Mouse (Mus musculus) hindbrain, embryonic 10.5 days (tissue): ENCODE results near the gene Vac14. TPM values are rescaled to one million over a fixed set of nuclear protein-coding genes. Genes with fewer than 3 reads are reported as not detected.

ENCODE experiments used
- DNase-seq: peaks from one replicate; pipeline ENCODE4 v3.0.0-alpha.2; 2017; ENCODE audit warnings: low spot score
- H3K27ac ChIP-seq: fragments of 300-500 bp; sonication (generic); 2 replicates; pipeline ENCODE4 v1.5.1; 2016; ENCODE audit warnings: mild to moderate bottlenecking, moderate library complexity
- H3K27me3 ChIP-seq: fragments of 300-500 bp; sonication (generic); 2 replicates; pipeline ENCODE4 v1.6.1; 2016; ENCODE audit warnings: mild to moderate bottlenecking; ENCODE audit not compliant: poor library complexity, insufficient read depth, severe bottlenecking
- H3K36me3 ChIP-seq: fragments of 300-500 bp; sonication (generic); 2 replicates; pipeline ENCODE4 v1.6.1; 2016; ENCODE audit warnings: mild to moderate bottlenecking, moderate library complexity
- H3K4me1 ChIP-seq: fragments of 300-500 bp; sonication (generic); replicated peaks from 2 replicates; pipeline ENCODE4 v1.6.1; 2016; ENCODE audit warnings: mild to moderate bottlenecking
- H3K4me3 ChIP-seq: fragments of 300-500 bp; sonication (generic); 2 replicates; pipeline ENCODE4 v1.5.1; 2016; ENCODE audit warnings: mild to moderate bottlenecking, moderate library complexity
- H3K9me3 ChIP-seq: fragments of 300-500 bp; sonication (generic); 2 replicates; pipeline ENCODE4 v1.6.1; 2016; ENCODE audit warnings: mild to moderate bottlenecking, moderate library complexity
- WGBS: fragments of 180-500 bp; shearing (Covaris S2); methylation state at CpG from one replicate; pipeline ENCODE4 v1.1.7; 2016; 5-methylcytosine and 5-hydroxymethylcytosine counted together
- polyA plus RNA-seq: library from polyadenylated mRNA; unstranded; fragments of >200 nt; fragmentation: Nextera tagmentation; extraction: Ambion mirVana; gene quantifications from 2 replicates; pipeline ENCODE4 v1.2.1, GENCODE M21; 2016

Vac14 gene
- polyA plus RNA-seq, 1 experiment from 2014 or later = 31.9 TPM

- Histone ChIP-seq H3K4me3 (no peak overlapping the region), H3K27ac (no peak overlapping the region), H3K9me3 (no peaks in the 10 kb centered on the region), H3K4me1 (peaks cover 13% of the 10 kb centered on the region), H3K36me3 (no peaks in the 10 kb centered on the region), H3K27me3 (peaks cover 4% of the 10 kb centered on the region; the same call in 1 of the 2 replicates)
- WGBS = 89% methylated on average over 5 of the region's 5 CpGs
- DNase-seq = no peak
These were observed 133.1 kb downstream of the Vac14 start for GRCm38 (mm10) chr8:110751490-110751889.

- H3K4me3 ChIP-seq = no peak overlapping the region
- H3K27ac ChIP-seq = no peak overlapping the region
- no peak for DNase-seq
- no peaks in the 10 kb centered on the region for H3K27me3 ChIP-seq
- no peaks in the 10 kb centered on the region for H3K36me3 ChIP-seq
- 58% methylated on average over 4 of the region's 4 CpGs for WGBS
- peaks cover 9% of the 10 kb centered on the region for H3K4me1 ChIP-seq
- H3K9me3 ChIP-seq = no peaks in the 10 kb centered on the region
These were observed 136.3 kb downstream of the Vac14 start for GRCm38 (mm10) chr8:110754713-110755112.

GRCm38 (mm10) chr8:110755511-110756170 lies 137.3 kb downstream of the Vac14 start:
- Histone ChIP-seq H3K9me3 (no peaks in the 10 kb centered on the region), H3K4me3 (no peak overlapping the region), H3K27ac (no peak overlapping the region), H3K27me3 (no peaks in the 10 kb centered on the region), H3K4me1 (peaks cover 14% of the 10 kb centered on the region), H3K36me3 (no peaks in the 10 kb centered on the region)
- WGBS = 61% methylated on average over 15 of the region's 15 CpGs
- no peak for DNase-seq

DNA sequence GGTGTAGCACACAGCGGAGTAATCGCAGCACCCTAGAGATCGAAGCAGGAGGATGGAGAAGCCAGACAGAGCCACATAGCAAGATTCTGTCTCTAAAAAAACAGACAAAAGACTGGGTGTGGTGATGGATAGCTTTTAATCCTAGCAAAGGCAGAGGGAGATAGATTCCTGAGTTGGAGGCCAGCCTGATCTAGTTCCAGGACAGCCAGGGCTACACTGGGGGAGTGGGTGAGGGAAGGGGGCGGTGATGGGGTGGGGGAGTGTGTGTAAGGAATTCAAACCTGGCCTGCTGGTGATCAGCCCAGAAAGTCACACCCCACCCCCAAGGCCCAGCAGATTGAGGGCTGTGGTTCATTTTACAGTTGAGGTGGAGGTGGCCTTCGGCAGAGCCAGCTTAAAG lies 137.8 kb downstream of the Vac14 start:
- H3K27me3 ChIP-seq = no peaks in the 10 kb centered on the region
- H3K4me1 ChIP-seq = peaks cover 14% of the 10 kb centered on the region
- no peaks in the 10 kb centered on the region for H3K9me3 ChIP-seq
- no peak for DNase-seq
- H3K4me3 ChIP-seq = no peak overlapping the region
- H3K36me3 ChIP-seq = no peaks in the 10 kb centered on the region
- no peak overlapping the region for H3K27ac ChIP-seq
- 83% methylated on average over 5 of the region's 5 CpGs for whole genome bisulfite sequencing

DNA sequence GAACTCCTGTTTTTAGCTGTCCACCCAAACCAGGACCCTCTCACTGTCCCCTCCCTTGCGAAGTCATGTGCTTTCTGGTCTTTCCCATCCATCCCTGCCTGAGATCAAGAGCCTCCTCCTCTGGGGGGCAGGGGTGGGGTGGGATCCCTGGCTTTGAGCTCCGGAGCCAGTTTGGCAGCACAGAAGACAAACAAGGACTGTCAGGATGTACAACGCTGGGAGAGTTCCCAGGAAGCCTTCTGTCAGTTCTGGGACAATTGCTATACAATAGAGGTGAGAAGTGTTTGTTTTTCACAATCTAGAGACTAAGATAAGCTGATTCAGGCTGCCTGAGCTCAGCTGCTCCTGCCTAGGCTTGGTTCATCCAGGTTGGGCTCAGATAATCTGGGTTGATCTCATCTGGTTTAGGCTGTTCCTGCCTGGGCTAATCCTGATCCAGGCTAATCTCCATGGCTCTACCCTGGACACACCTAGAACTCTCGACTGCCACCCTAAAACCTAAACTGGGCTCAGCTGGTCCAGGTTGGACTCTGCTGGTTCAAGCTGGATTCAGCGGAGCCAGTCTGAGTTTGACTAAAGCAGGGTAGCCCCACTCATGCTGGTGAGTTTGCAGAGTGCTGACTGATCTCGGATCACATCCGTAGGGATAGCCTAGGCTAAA lies 142.0 kb downstream of the Vac14 start:
- no peak for DNase-seq
- H3K27ac ChIP-seq = no peak overlapping the region
- no peaks in the 10 kb centered on the region for H3K9me3 ChIP-seq
- H3K4me3 ChIP-seq = no peak overlapping the region
- H3K36me3 ChIP-seq = no peaks in the 10 kb centered on the region
- H3K27me3 ChIP-seq = no peaks in the 10 kb centered on the region
- 0 out of 2 replicates have a peak, but pooled peaks cover 5% of the 10 kb centered on the region for H3K4me1 ChIP-seq
- WGBS = 74% methylated on average over 7 of the region's 7 CpGs

DNA sequence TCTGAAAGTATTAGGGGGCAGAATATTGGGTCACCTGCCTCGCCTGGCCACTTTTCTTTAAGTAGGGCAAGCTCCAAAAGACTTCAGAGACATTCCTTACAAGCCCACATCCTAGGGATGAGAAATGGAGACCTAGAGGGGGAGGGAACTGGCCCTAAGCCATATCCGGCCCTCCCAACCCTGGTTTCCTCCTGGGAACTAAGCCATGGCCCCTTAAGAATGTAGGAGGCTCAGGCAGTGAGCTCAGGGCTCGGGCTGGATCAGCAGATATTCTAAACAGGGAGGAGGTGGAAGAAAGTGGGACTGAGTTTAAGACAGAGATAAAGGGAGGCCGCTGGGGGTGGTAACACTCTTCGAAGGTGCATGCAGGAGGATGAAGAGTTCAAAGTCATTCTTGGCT lies 142.8 kb downstream of the Vac14 start:
- Histone ChIP-seq H3K27me3 (no peaks in the 10 kb centered on the region), H3K36me3 (no peaks in the 10 kb centered on the region), H3K27ac (no peak overlapping the region), H3K9me3 (no peaks in the 10 kb centered on the region), H3K4me3 (no peak overlapping the region), H3K4me1 (0 out of 2 replicates have a peak, but pooled peaks cover 5% of the 10 kb centered on the region)
- WGBS = 57% methylated on average over 5 of the region's 5 CpGs
- DNase-seq = no peak

DNA sequence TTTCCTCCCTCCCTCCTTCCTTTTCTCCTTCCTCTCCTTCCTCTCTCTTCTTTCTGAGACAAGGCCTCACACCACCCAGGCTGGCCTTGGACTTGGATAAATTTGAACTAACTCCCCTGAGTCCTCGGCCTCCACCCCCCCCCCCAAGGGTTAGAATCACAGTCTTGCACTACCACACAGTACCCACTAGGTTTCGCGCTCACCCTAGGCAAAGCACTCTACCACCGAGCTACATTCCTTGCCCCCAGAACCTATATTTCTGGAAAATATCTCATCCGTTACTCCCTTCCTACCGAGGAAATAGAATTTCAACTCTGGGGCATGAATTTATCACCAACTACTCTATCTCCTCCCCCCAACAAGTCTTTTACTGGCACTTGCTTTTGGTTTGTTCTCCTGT lies 143.6 kb downstream of the Vac14 start:
- no peaks in the 10 kb centered on the region for H3K9me3 ChIP-seq
- no peak overlapping the region for H3K27ac ChIP-seq
- H3K27me3 ChIP-seq = no peaks in the 10 kb centered on the region
- WGBS = 68% methylated on average over 6 of the region's 6 CpGs
- H3K36me3 ChIP-seq = no peaks in the 10 kb centered on the region
- H3K4me3 ChIP-seq = no peak overlapping the region
- DNase-seq = no peak
- H3K4me1 ChIP-seq = 0 out of 2 replicates have a peak, but pooled peaks cover 5% of the 10 kb centered on the region

DNA sequence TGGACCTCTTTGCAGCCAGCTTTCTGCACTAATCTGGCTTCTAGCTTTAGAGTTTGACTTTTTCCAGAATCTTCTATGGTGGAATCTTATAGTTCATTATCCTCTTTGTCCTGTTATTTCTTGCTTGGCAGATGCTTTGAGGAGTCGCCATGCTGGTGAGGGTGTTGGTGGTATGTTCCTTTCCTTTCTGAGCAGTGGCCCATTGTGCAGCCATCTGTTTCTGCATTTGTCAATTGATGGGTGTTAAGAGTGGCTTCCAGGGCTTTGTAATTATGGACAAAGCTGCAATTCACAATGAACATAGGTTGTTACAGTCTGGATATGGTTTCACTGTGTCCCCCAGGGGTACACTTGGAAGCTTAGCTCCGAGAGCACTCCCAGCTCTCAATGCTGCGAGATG lies 146.3 kb downstream of the Vac14 start:
- Histone ChIP-seq H3K27ac (no peak overlapping the region), H3K36me3 (no peaks in the 10 kb centered on the region), H3K4me1 (0 out of 2 replicates have a peak, but pooled peaks cover 5% of the 10 kb centered on the region), H3K4me3 (no peak overlapping the region), H3K27me3 (no peaks in the 10 kb centered on the region), H3K9me3 (no peaks in the 10 kb centered on the region)
- 76% methylated on average over 3 of the region's 3 CpGs for WGBS
- no peak for DNase-seq

DNA sequence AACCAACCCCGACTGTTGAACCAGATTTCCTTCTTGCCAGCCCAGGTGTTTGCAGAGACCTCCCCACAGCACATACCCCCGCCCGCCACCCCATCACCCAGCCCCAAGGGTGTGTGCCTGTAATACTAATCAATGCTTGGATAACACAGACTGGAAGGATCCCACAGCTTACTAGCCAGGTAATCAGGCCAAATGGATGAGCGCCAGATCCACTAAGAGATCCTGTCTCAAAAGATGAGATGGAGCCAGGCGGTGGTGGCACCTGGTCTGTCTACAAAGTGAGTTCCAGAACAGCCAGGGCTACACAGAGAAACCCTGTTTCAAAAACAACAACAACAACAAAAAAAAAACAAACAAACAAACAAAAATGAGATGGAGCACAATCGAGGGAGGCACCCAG lies 148.9 kb downstream of the Vac14 start:
- no peak overlapping the region for H3K4me3 ChIP-seq
- 91% methylated on average over 6 of the region's 6 CpGs for WGBS
- no peaks in the 10 kb centered on the region for H3K4me1 ChIP-seq
- no peaks in the 10 kb centered on the region for H3K27me3 ChIP-seq
- no peaks in the 10 kb centered on the region for H3K9me3 ChIP-seq
- no peaks in the 10 kb centered on the region for H3K36me3 ChIP-seq
- no peak for DNase-seq
- no peak overlapping the region for H3K27ac ChIP-seq

Other genes with a start within 250 kb of the Vac14 start
- 6.4 and 6.9 TPM in 2 replicates for gene Mtss1l, start 102.9 kb downstream of the Vac14 start, polyA plus RNA-seq
- 0.37 TPM in 1 of 2 replicates, not detected in the other for gene Il34, start 187.3 kb downstream of the Vac14 start, polyA plus RNA-seq
- 70.0 and 75.6 TPM in 2 replicates for gene Cog4, start 228.0 kb downstream of the Vac14 start, polyA plus RNA-seq
- 185 and 217 TPM in 2 replicates for gene Sf3b3, start 228.2 kb downstream of the Vac14 start, polyA plus RNA-seq